Mouse (Mus musculus) liver, embryonic 12.5 days (tissue): ENCODE results near the gene Prkg1. TPM values are rescaled to one million over a fixed set of nuclear protein-coding genes. Genes with fewer than 3 reads are reported as not detected.

Experiments used
- ATAC-seq: fragments of 200-750 bp; cut with Nextera tagmentation; 2 replicates; pipeline ENCODE4 v1.8.0; 2017; ENCODE audit warnings: moderate number of reproducible peaks, mild to moderate bottlenecking, moderate library complexity
- H3K27ac ChIP-seq: fragments of 300-500 bp; sonication (generic); 2 replicates; pipeline ENCODE4 v1.5.1; 2016; ENCODE audit warnings: mild to moderate bottlenecking
- H3K27me3 ChIP-seq: fragments of 300-500 bp; sonication (generic); replicated peaks from 2 replicates; pipeline ENCODE4 v1.6.1; 2016; ENCODE audit warnings: mild to moderate bottlenecking, moderate library complexity
- H3K36me3 ChIP-seq: fragments of 300-500 bp; sonication (generic); 2 replicates; pipeline ENCODE4 v1.6.1; 2016; ENCODE audit warnings: mild to moderate bottlenecking, moderate library complexity
- H3K4me1 ChIP-seq: fragments of 300-500 bp; sonication (generic); 2 replicates; pipeline ENCODE4 v1.6.1; 2016
- H3K4me2 ChIP-seq: fragments of 300-500 bp; sonication (generic); 2 replicates; pipeline ENCODE4 v1.6.1; 2016; ENCODE audit warnings: mild to moderate bottlenecking, moderate library complexity
- H3K4me3 ChIP-seq: fragments of 300-500 bp; sonication (generic); 2 replicates; pipeline ENCODE4 v1.5.1; 2016; ENCODE audit warnings: mild to moderate bottlenecking, moderate library complexity
- H3K9ac ChIP-seq: fragments of 300-500 bp; sonication (generic); 2 replicates; pipeline ENCODE4 v1.6.1; 2016; ENCODE audit warnings: mild to moderate bottlenecking, moderate library complexity
- H3K9me3 ChIP-seq: fragments of 300-500 bp; sonication (generic); replicated peaks from 2 replicates; pipeline ENCODE4 v1.6.1; 2016; ENCODE audit warnings: mild to moderate bottlenecking, moderate library complexity
- WGBS: fragments of 180-500 bp; shearing (Covaris S2); methylation state at CpG from one replicate; pipeline ENCODE4 v1.1.7; 2016; ENCODE audit not compliant: insufficient replicate concordance; 5-methylcytosine and 5-hydroxymethylcytosine counted together
- polyA plus RNA-seq: library from polyadenylated mRNA; unstranded; fragments of >200 nt; fragmentation: Nextera tagmentation; extraction: Ambion mirVana; gene quantifications from 2 replicates; pipeline ENCODE4 v1.2.1, GENCODE M21; 2016

Gene Prkg1
- polyA plus RNA-seq, 1 experiment from 2014 or later = 1.4 TPM

GRCm38 (mm10) chr19:31489606-31490005 lies 275.2 kb downstream of the Prkg1 start:
- H3K4me1 ChIP-seq = no peaks in the 10 kb centered on the region
- no peaks in the 10 kb centered on the region for H3K27me3 ChIP-seq
- no peak for ATAC-seq
- H3K27ac ChIP-seq = no peak overlapping the region
- no peak overlapping the region for H3K4me2 ChIP-seq
- H3K4me3 ChIP-seq = no peak overlapping the region
- WGBS = 41% methylated on average over 4 of the region's 4 CpGs
- no peaks in the 10 kb centered on the region for H3K9me3 ChIP-seq
- H3K36me3 ChIP-seq = no peaks in the 10 kb centered on the region
- no peak overlapping the region for H3K9ac ChIP-seq

GRCm38 (mm10) chr19:31471766-31472165 lies 293.1 kb downstream of the Prkg1 start:
- ATAC-seq = no peak
- Histone ChIP-seq H3K27me3 (no peaks in the 10 kb centered on the region), H3K9me3 (no peaks in the 10 kb centered on the region), H3K27ac (no peak overlapping the region), H3K4me2 (no peak overlapping the region), H3K4me3 (no peak overlapping the region), H3K4me1 (no peaks in the 10 kb centered on the region), H3K36me3 (no peaks in the 10 kb centered on the region), H3K9ac (no peak overlapping the region)
- WGBS = 67% methylated on average over 1 of the region's 1 CpGs

- no peaks in the 10 kb centered on the region for H3K36me3 ChIP-seq
- no peak for ATAC-seq
- no peak overlapping the region for H3K9ac ChIP-seq
- no peak overlapping the region for H3K4me2 ChIP-seq
- no peak overlapping the region for H3K4me3 ChIP-seq
- no peaks in the 10 kb centered on the region for H3K27me3 ChIP-seq
- H3K9me3 ChIP-seq = no peaks in the 10 kb centered on the region
- H3K4me1 ChIP-seq = no peaks in the 10 kb centered on the region
- H3K27ac ChIP-seq = no peak overlapping the region
Measured at GRCm38 (mm10) chr19:31460188-31460587, 304.6 kb downstream of the Prkg1 start.

- H3K27me3 ChIP-seq = no peaks in the 10 kb centered on the region
- H3K27ac ChIP-seq = no peak overlapping the region
- H3K9me3 ChIP-seq = no peaks in the 10 kb centered on the region
- H3K36me3 ChIP-seq = no peaks in the 10 kb centered on the region
- ATAC-seq = no peak
- H3K4me2 ChIP-seq = no peak overlapping the region
- H3K4me3 ChIP-seq = no peak overlapping the region
- no peaks in the 10 kb centered on the region for H3K4me1 ChIP-seq
- WGBS = 53% methylated on average over 1 of the region's 1 CpGs
- H3K9ac ChIP-seq = no peak overlapping the region
Measured at GRCm38 (mm10) chr19:31444101-31444500, 320.7 kb downstream of the Prkg1 start.

GRCm38 (mm10) chr19:31442311-31442710 lies 322.5 kb downstream of the Prkg1 start:
- 63% methylated on average over 3 of the region's 3 CpGs for WGBS
- Histone ChIP-seq H3K4me2 (no peak overlapping the region), H3K9me3 (no peaks in the 10 kb centered on the region), H3K27ac (no peak overlapping the region), H3K36me3 (no peaks in the 10 kb centered on the region), H3K4me3 (no peak overlapping the region), H3K4me1 (no peaks in the 10 kb centered on the region), H3K9ac (no peak overlapping the region), H3K27me3 (no peaks in the 10 kb centered on the region)
- no peak for ATAC-seq

GRCm38 (mm10) chr19:31433446-31433845 lies 331.4 kb downstream of the Prkg1 start:
- H3K9ac ChIP-seq = no peak overlapping the region
- no peaks in the 10 kb centered on the region for H3K36me3 ChIP-seq
- ATAC-seq = no peak
- no peak overlapping the region for H3K4me2 ChIP-seq
- no peak overlapping the region for H3K27ac ChIP-seq
- no peaks in the 10 kb centered on the region for H3K27me3 ChIP-seq
- 82% methylated on average over 1 of the region's 1 CpGs for WGBS
- no peaks in the 10 kb centered on the region for H3K9me3 ChIP-seq
- no peak overlapping the region for H3K4me3 ChIP-seq
- H3K4me1 ChIP-seq = no peaks in the 10 kb centered on the region

- no peak for ATAC-seq
- WGBS = 46% methylated on average over 2 of the region's 2 CpGs
Measured at GRCm38 (mm10) chr19:31431411-31431810, 333.4 kb downstream of the Prkg1 start.

GRCm38 (mm10) chr19:31426142-31426541 lies 338.7 kb downstream of the Prkg1 start:
- ATAC-seq = no peak
- Histone ChIP-seq H3K9me3 (no peaks in the 10 kb centered on the region), H3K27ac (no peak overlapping the region), H3K4me2 (no peak overlapping the region), H3K36me3 (no peaks in the 10 kb centered on the region), H3K4me1 (no peaks in the 10 kb centered on the region), H3K27me3 (no peaks in the 10 kb centered on the region), H3K9ac (no peak overlapping the region), H3K4me3 (no peak overlapping the region)
- WGBS = 55% methylated on average over 5 of the region's 5 CpGs

More at GRCm38 (mm10) chr19:31431411-31431810, 333.4 kb downstream of the Prkg1 start:
- Histone ChIP-seq H3K36me3 (no peaks in the 10 kb centered on the region), H3K4me2 (no peak overlapping the region), H3K4me3 (no peak overlapping the region), H3K9ac (no peak overlapping the region), H3K9me3 (no peaks in the 10 kb centered on the region), H3K27me3 (no peaks in the 10 kb centered on the region), H3K27ac (no peak overlapping the region), H3K4me1 (no peaks in the 10 kb centered on the region)

- no peak for ATAC-seq
- H3K4me3 ChIP-seq = no peak overlapping the region
- WGBS = 66% methylated on average over 9 of the region's 9 CpGs
Measured at GRCm38 (mm10) chr19:31425199-31425598, 339.6 kb downstream of the Prkg1 start.

GRCm38 (mm10) chr19:31424319-31424718 lies 340.5 kb downstream of the Prkg1 start:
- H3K9ac ChIP-seq = no peak overlapping the region
- H3K4me3 ChIP-seq = no peak overlapping the region
- no peak overlapping the region for H3K4me2 ChIP-seq
- H3K36me3 ChIP-seq = no peaks in the 10 kb centered on the region
- no peaks in the 10 kb centered on the region for H3K4me1 ChIP-seq
- no peaks in the 10 kb centered on the region for H3K9me3 ChIP-seq
- H3K27ac ChIP-seq = no peak overlapping the region
- H3K27me3 ChIP-seq = no peaks in the 10 kb centered on the region
- WGBS = 55% methylated on average over 5 of the region's 5 CpGs
- no peak for ATAC-seq

More at GRCm38 (mm10) chr19:31425199-31425598, 339.6 kb downstream of the Prkg1 start:
- Histone ChIP-seq H3K27ac (no peak overlapping the region), H3K36me3 (no peaks in the 10 kb centered on the region), H3K4me1 (no peaks in the 10 kb centered on the region), H3K27me3 (no peaks in the 10 kb centered on the region), H3K9me3 (no peaks in the 10 kb centered on the region), H3K9ac (no peak overlapping the region), H3K4me2 (no peak overlapping the region)

GRCm38 (mm10) chr19:31413571-31413970 lies 351.3 kb downstream of the Prkg1 start:
- ATAC-seq = no peak

GRCm38 (mm10) chr19:31396096-31396495 lies 368.7 kb downstream of the Prkg1 start:
- WGBS = 46% methylated on average over 1 of the region's 1 CpGs

More at GRCm38 (mm10) chr19:31413571-31413970, 351.3 kb downstream of the Prkg1 start:
- no peak overlapping the region for H3K27ac ChIP-seq
- WGBS = 65% methylated on average over 7 of the region's 7 CpGs
- H3K27me3 ChIP-seq = no peaks in the 10 kb centered on the region
- H3K4me3 ChIP-seq = no peak overlapping the region
- no peaks in the 10 kb centered on the region for H3K9me3 ChIP-seq
- no peaks in the 10 kb centered on the region for H3K4me1 ChIP-seq
- H3K4me2 ChIP-seq = no peak overlapping the region
- H3K36me3 ChIP-seq = no peaks in the 10 kb centered on the region
- no peak overlapping the region for H3K9ac ChIP-seq

GRCm38 (mm10) chr19:31385353-31385752 lies 379.5 kb downstream of the Prkg1 start:
- Histone ChIP-seq H3K27ac (no peak overlapping the region), H3K4me1 (no peaks in the 10 kb centered on the region), H3K9ac (no peak overlapping the region), H3K27me3 (no peaks in the 10 kb centered on the region), H3K4me3 (no peak overlapping the region), H3K4me2 (no peak overlapping the region), H3K9me3 (no peaks in the 10 kb centered on the region), H3K36me3 (no peaks in the 10 kb centered on the region)
- 67% methylated on average over 3 of the region's 3 CpGs for WGBS
- ATAC-seq = no peak

More at GRCm38 (mm10) chr19:31396096-31396495, 368.7 kb downstream of the Prkg1 start:
- no peak overlapping the region for H3K27ac ChIP-seq
- H3K4me3 ChIP-seq = no peak overlapping the region
- no peaks in the 10 kb centered on the region for H3K9me3 ChIP-seq
- no peaks in the 10 kb centered on the region for H3K4me1 ChIP-seq
- H3K4me2 ChIP-seq = no peak overlapping the region
- no peaks in the 10 kb centered on the region for H3K36me3 ChIP-seq
- no peak overlapping the region for H3K9ac ChIP-seq
- H3K27me3 ChIP-seq = no peaks in the 10 kb centered on the region
- no peak for ATAC-seq
